Mouse (Mus musculus): ENCODE measurements around the gene Bsdc1.

DNA sequence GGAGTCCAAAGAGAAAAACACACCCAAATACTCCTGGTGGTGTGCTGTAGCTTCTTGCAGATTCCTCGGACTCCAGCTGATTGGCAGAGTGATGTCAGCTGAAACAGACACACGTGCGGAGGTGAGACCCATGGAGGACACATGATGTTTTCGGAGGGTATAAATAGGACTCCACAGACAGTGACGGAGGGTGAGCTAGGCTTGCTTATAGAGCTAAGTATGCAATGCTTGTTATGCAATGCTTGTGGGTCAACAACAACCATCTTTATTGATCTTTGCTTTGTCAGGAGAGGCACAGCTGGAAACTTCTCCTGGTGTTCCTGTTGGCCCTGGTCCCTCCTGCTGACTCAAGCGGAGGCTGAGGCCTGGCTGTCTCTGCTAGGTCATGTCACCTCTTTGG, 12.7 kb upstream of the Bsdc1 start:
- TF ChIP-seq CTCF (IDR thresholded peaks at IDR 0.05) (no peak), POLR2A (IDR thresholded peaks at IDR 0.05; ENCODE audit: insufficient read depth, low read depth, low read length) (no peak)

Measured in heart, adult 2 months (tissue).